Mouse (Mus musculus) CH12.LX (cell line): ENCODE measurements around the gene Psmb7. TPM values are rescaled to one million over a fixed set of nuclear protein-coding genes. Genes with fewer than 3 reads are reported as not detected.

Experiments used
- DNase-seq: peaks from one replicate; pipeline ENCODE4 v3.0.0-alpha.2; 2013; ENCODE audit errors: extremely low read depth
- H3K27ac ChIP-seq: 2 replicates; pipeline ENCODE4 v1.5.1; 2012; ENCODE audit warnings: low read depth, mild to moderate bottlenecking, control low read depth, moderate library complexity; ENCODE audit not compliant: insufficient read depth
- H3K27me3 ChIP-seq: replicated peaks from 2 replicates; pipeline ENCODE3; 2012; ENCODE audit warnings: inconsistent platforms
- H3K36me3 ChIP-seq, 2 experiments: replicated peaks in 1 of 2; 2 replicates each; pipeline versions ENCODE3 to v1.6.1; 2012; ENCODE audit warnings: inconsistent platforms in 1 of 2, low read length in 1 of 2, mild to moderate bottlenecking in 1 of 2, mixed read lengths in 1 of 2, moderate library complexity in 1 of 2; ENCODE audit not compliant: control insufficient read depth in 1 of 2, insufficient read depth in 1 of 2
- H3K4me1 ChIP-seq, 2 experiments: 2 replicates each; pipeline ENCODE4 v1.6.1; 2012; ENCODE audit warnings: inconsistent platforms in 1 of 2, moderate library complexity in 1 of 2; ENCODE audit not compliant: insufficient read depth in 2 of 2, control insufficient read depth in 1 of 2
- H3K4me2 ChIP-seq: 2 replicates; pipeline ENCODE4 v1.6.1; 2012; ENCODE audit warnings: low read depth, mild to moderate bottlenecking, control low read depth; ENCODE audit not compliant: poor library complexity, insufficient read depth, severe bottlenecking
- H3K4me3 ChIP-seq, 3 experiments: fragments of 150-350 bp in 1 of 3; sonication (generic) in 1 of 3; replicated peaks in 1 of 3; 2 replicates each; pipeline versions ENCODE3 to v1.5.1; 2011 to 2012; ENCODE audit warnings: low read depth in 2 of 3, low read length in 2 of 3, mild to moderate bottlenecking in 2 of 3, moderate library complexity in 2 of 3, control low read depth in 1 of 3, improper control_type of control experiment in 1 of 3, inconsistent platforms in 1 of 3, mixed read lengths in 1 of 3; ENCODE audit not compliant: poor library complexity in 1 of 3
- H3K79me2 ChIP-seq: replicated peaks from 2 replicates; pipeline ENCODE4 v1.6.1; 2012; ENCODE audit warnings: mild to moderate bottlenecking, moderate library complexity; ENCODE audit not compliant: control insufficient read depth, poor library complexity, insufficient read depth, severe bottlenecking; ENCODE audit errors: extremely low read depth
- H3K9ac ChIP-seq: 2 replicates; pipeline ENCODE4 v1.6.1; 2012; ENCODE audit warnings: low read depth, mild to moderate bottlenecking, control low read depth, moderate library complexity; ENCODE audit not compliant: insufficient read depth
- H3K9me3 ChIP-seq: replicated peaks from 2 replicates; pipeline ENCODE3; 2012; ENCODE audit warnings: low read length, inconsistent platforms, mixed read lengths
- CHD1 ChIP-seq: IDR thresholded peaks from 2 replicates; pipeline ENCODE4 v1.6.1; 2012; ENCODE audit warnings: low read depth, low read length, improper control_type of control experiment, inconsistent platforms
- CHD2 ChIP-seq: IDR thresholded peaks from 2 replicates; pipeline ENCODE4 v1.6.1; 2011; ENCODE audit warnings: low read length, improper control_type of control experiment
- CTCF ChIP-seq, 2 experiments: IDR thresholded peaks in 1 of 2; conservative IDR thresholded peaks in 1 of 2; 2 replicates each; pipeline ENCODE4 v1.5.1; 2011 to 2012; ENCODE audit warnings: low read depth in 2 of 2, low read length in 2 of 2, improper control_type of control experiment in 1 of 2, inconsistent platforms in 1 of 2, mild to moderate bottlenecking in 1 of 2, moderate library complexity in 1 of 2
- E2F4 ChIP-seq: IDR thresholded peaks from 2 replicates; pipeline ENCODE4 v1.6.1; 2011; ENCODE audit warnings: low read depth, low read length, improper control_type of control experiment; ENCODE audit not compliant: insufficient replicate concordance
- ELF1 ChIP-seq: IDR thresholded peaks from 2 replicates; pipeline ENCODE4 v1.6.1; 2014; ENCODE audit warnings: low read depth, mild to moderate bottlenecking, inconsistent platforms, low read length, improper control_type of control experiment
- EP300 ChIP-seq: IDR thresholded peaks from 2 replicates; pipeline ENCODE4 v1.6.1; 2011; ENCODE audit warnings: low read length, improper control_type of control experiment
- GABPA ChIP-seq: IDR thresholded peaks from 2 replicates; pipeline ENCODE4 v1.6.1; 2012; ENCODE audit warnings: low read depth, low read length, improper control_type of control experiment, inconsistent platforms; ENCODE audit not compliant: insufficient replicate concordance
- HCFC1 ChIP-seq: IDR thresholded peaks from 2 replicates; pipeline ENCODE4 v1.6.1; 2012; ENCODE audit warnings: low read depth, mild to moderate bottlenecking, inconsistent platforms, low read length, improper control_type of control experiment
- IRF4 ChIP-seq: IDR thresholded peaks from 2 replicates; pipeline ENCODE4 v1.6.1; 2014; ENCODE audit warnings: low read depth, mild to moderate bottlenecking, inconsistent platforms, low read length, improper control_type of control experiment
- JUN ChIP-seq: IDR thresholded peaks from 2 replicates; pipeline ENCODE4 v1.6.1; 2011; ENCODE audit warnings: low read depth, mild to moderate bottlenecking, low read length, improper control_type of control experiment, moderate library complexity; ENCODE audit not compliant: insufficient read depth
- KAT2A ChIP-seq: IDR thresholded peaks from 2 replicates; pipeline ENCODE4 v1.6.1; 2012; ENCODE audit warnings: low read length, improper control_type of control experiment, inconsistent platforms; ENCODE audit not compliant: insufficient replicate concordance
- MAFK ChIP-seq: IDR thresholded peaks from 2 replicates; pipeline ENCODE4 v1.6.1; 2011; ENCODE audit warnings: low read length, improper control_type of control experiment; ENCODE audit not compliant: insufficient replicate concordance
- MAX ChIP-seq: IDR thresholded peaks from 2 replicates; pipeline ENCODE4 v1.6.1; 2011; ENCODE audit warnings: low read length, improper control_type of control experiment
- MEF2A ChIP-seq: IDR thresholded peaks from 2 replicates; pipeline ENCODE4 v1.6.1; 2014; ENCODE audit warnings: low read depth, mild to moderate bottlenecking, inconsistent platforms, low read length, improper control_type of control experiment, borderline replicate concordance
- MXI1 ChIP-seq: IDR thresholded peaks from 2 replicates; pipeline ENCODE4 v1.6.1; 2011; ENCODE audit warnings: mild to moderate bottlenecking, low read depth, low read length, improper control_type of control experiment
- NRF1 ChIP-seq: IDR thresholded peaks from 2 replicates; pipeline ENCODE4 v1.6.1; 2014; ENCODE audit warnings: low read depth, mild to moderate bottlenecking, inconsistent platforms, low read length, improper control_type of control experiment, moderate library complexity
- PAX5 ChIP-seq: IDR thresholded peaks from 2 replicates; pipeline ENCODE4 v1.6.1; 2012; ENCODE audit warnings: low read length, inconsistent platforms, mixed read lengths
- POLR2A ChIP-seq: IDR thresholded peaks from 2 replicates; pipeline ENCODE4 v1.6.1; 2011; ENCODE audit warnings: low read depth, mild to moderate bottlenecking, improper control_type of control experiment, low read length
- RAD21 ChIP-seq: IDR thresholded peaks from 2 replicates; pipeline ENCODE4 v1.6.1; 2011; ENCODE audit warnings: low read depth, mild to moderate bottlenecking, low read length, improper control_type of control experiment, moderate library complexity
- RCOR1 ChIP-seq: conservative IDR thresholded peaks from 2 replicates; pipeline ENCODE4 v1.6.1; 2012; ENCODE audit warnings: low read depth, mild to moderate bottlenecking, inconsistent platforms, low read length, improper control_type of control experiment
- SIN3A ChIP-seq: IDR thresholded peaks from 2 replicates; pipeline ENCODE4 v1.6.1; 2012; ENCODE audit warnings: low read length, improper control_type of control experiment, inconsistent platforms
- TBP ChIP-seq: conservative IDR thresholded peaks from 2 replicates; pipeline ENCODE4 v1.6.1; 2011; ENCODE audit warnings: low read depth, low read length, improper control_type of control experiment
- TCF12 ChIP-seq: IDR thresholded peaks from 2 replicates; pipeline ENCODE4 v1.6.1; 2014; ENCODE audit warnings: low read depth, mild to moderate bottlenecking, inconsistent platforms, low read length, improper control_type of control experiment
- UBTF ChIP-seq: IDR thresholded peaks from 2 replicates; pipeline ENCODE4 v1.6.1; 2012; ENCODE audit warnings: low read depth, mild to moderate bottlenecking, inconsistent platforms, low read length, improper control_type of control experiment, moderate library complexity
- USF1 ChIP-seq: IDR thresholded peaks from 2 replicates; pipeline ENCODE4 v1.6.1; 2014; ENCODE audit warnings: low read depth, mild to moderate bottlenecking, inconsistent platforms, low read length, improper control_type of control experiment
- USF2 ChIP-seq: conservative IDR thresholded peaks from 2 replicates; pipeline ENCODE4 v1.6.1; 2011; ENCODE audit warnings: low read depth, low read length, improper control_type of control experiment
- ZC3H11A ChIP-seq: IDR thresholded peaks from 2 replicates; pipeline ENCODE4 v1.6.1; 2012; ENCODE audit warnings: low read depth, mild to moderate bottlenecking, inconsistent platforms, low read length, improper control_type of control experiment
- ZMIZ1 ChIP-seq: IDR thresholded peaks from 2 replicates; pipeline ENCODE4 v1.6.1; 2012; ENCODE audit warnings: low read depth, mild to moderate bottlenecking, inconsistent platforms, low read length, improper control_type of control experiment
- dilution Hi-C: fragments of 300-500 bp; cut with MboI; formaldehyde crosslinking; loops from 2 replicates; pipeline ENCODE4 v1.14.3; 2020; ENCODE audit warnings: low sequenced_read_pairs; ENCODE audit not compliant: extremely low pct_unique_long_range_greater_than_20kb, extremely low pct_ligation_motif_present
- in situ Hi-C: fragments of 300-500 bp; cut with MboI; formaldehyde crosslinking; loops from 3 replicates; pipeline ENCODE4 v1.14.3; 2019; ENCODE audit warnings: low sequenced_read_pairs, low pct_ligation_motif_present, low pct_unique_long_range_greater_than_20kb, mixed read lengths
- polyA plus RNA-seq: library from polyadenylated mRNA; unstranded; fragments of >175 nt; gene quantifications from 2 replicates; pipeline ENCODE4 v1.2.1, GENCODE M21; 2012; ENCODE audit warnings: low read depth; ENCODE audit not compliant: insufficient read length
- total RNA-seq, 2 experiments: library from RNA; depleted of rRNA; stranded (reverse); fragments of 300-350 nt in 1 of 2; fragments of >200 nt in 1 of 2; gene quantifications; 2 replicates each; pipeline ENCODE4 v1.2.3; 2012 to 2014

Gene Psmb7
- total and polyA plus RNA-seq, 3 experiments: 334 to 415 (median 389) TPM

DNA sequence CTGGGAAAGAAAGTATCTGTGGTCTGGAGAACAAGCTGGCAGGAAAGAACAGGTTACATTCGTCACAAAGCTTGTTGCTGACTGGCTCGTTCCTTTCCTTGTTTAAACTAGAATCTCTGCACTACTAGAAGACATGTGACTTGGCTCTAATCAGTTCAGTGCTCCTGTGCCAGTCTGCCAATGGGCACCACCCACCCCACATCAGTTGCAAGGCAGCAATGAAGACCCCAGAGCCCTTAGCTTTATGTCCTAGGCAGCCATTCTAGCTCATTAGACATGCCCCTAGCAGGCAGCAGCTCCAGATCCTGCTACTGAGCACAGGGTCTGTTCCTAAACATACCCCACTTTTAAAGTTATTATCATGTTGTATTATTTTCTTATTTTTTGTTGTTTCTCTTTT lies 59.9 kb downstream of the Psmb7 start:
- no peaks in the 10 kb centered on the region for H3K4me1 ChIP-seq
- peaks cover 62 to 94% of the 10 kb centered on the region in 2 experiments for H3K36me3 ChIP-seq
- no peaks in the 10 kb centered on the region for H3K27me3 ChIP-seq
- no peak overlapping the region for H3K4me3 ChIP-seq
- no peak overlapping the region for H3K27ac ChIP-seq
- no peak overlapping the region for H3K9ac ChIP-seq
- H3K9me3 ChIP-seq: no peaks in the 10 kb centered on the region
- dilution Hi-C loops (no loop called here), in situ Hi-C loops (no loop called here)
- no peak overlapping the region for H3K4me2 ChIP-seq
- TF ChIP-seq EP300 (no peak), CHD2 (no peak), TBP (no peak), CTCF (conservative IDR thresholded peaks at IDR 0.05 in 1 of 2, IDR thresholded peaks at IDR 0.05 in 1 of 2; ENCODE audit: low read depth in 2 of 2, low read length in 2 of 2) (no peak), CHD1 (no peak), RCOR1 (no peak), MXI1 (no peak), ZC3H11A (no peak), UBTF (no peak), IRF4 (no peak), HCFC1 (no peak), USF1 (no peak), POLR2A (no peak), SIN3A (no peak), KAT2A (no peak), USF2 (no peak), RAD21 (no peak), ZMIZ1 (no peak), JUN (no peak)
- DNase-seq: no peak
- no peaks in the 10 kb centered on the region for H3K79me2 ChIP-seq

- Histone ChIP-seq H3K79me2 (no peaks in the 10 kb centered on the region), H3K27me3 (no peaks in the 10 kb centered on the region), H3K4me1 (peaks cover 6 to 17% of the 10 kb centered on the region in 2 experiments; a peak in 2 of 4 replicates), H3K4me3 (no peak overlapping the region), H3K9ac (no peak overlapping the region), H3K4me2 (no peak overlapping the region), H3K27ac (no peak overlapping the region), H3K36me3 (peaks cover 44 to 93% of the 10 kb centered on the region in 2 experiments), H3K9me3 (no peaks in the 10 kb centered on the region)
- no peak for TF ChIP-seq GABPA
- TF ChIP-seq ELF1: no peak
- TF ChIP-seq ZMIZ1: no peak
- TF ChIP-seq ZC3H11A: no peak
- TF ChIP-seq RCOR1: no peak
- no peak for TF ChIP-seq MXI1
- no peak for TF ChIP-seq USF2
- TF ChIP-seq E2F4: no peak
- no peak for TF ChIP-seq CHD1
- no peak for TF ChIP-seq CHD2
- no peak for TF ChIP-seq TCF12
- TF ChIP-seq JUN: no peak
- no peak for TF ChIP-seq NRF1
- no peak for TF ChIP-seq TBP
- TF ChIP-seq MEF2A: no peak
- TF ChIP-seq PAX5: no peak
- no peak for TF ChIP-seq MAFK
- no peak for TF ChIP-seq KAT2A
- no peak for TF ChIP-seq MAX
- no peak for DNase-seq
- dilution Hi-C loops: no loop called here
- in situ Hi-C loops: no loop called here
These were observed 64.4 kb downstream of the Psmb7 start for GRCm38 (mm10) chr2:38579528-38579927.
